Mouse (Mus musculus): ENCODE measurements around the gene Upk3bl.

DNA sequence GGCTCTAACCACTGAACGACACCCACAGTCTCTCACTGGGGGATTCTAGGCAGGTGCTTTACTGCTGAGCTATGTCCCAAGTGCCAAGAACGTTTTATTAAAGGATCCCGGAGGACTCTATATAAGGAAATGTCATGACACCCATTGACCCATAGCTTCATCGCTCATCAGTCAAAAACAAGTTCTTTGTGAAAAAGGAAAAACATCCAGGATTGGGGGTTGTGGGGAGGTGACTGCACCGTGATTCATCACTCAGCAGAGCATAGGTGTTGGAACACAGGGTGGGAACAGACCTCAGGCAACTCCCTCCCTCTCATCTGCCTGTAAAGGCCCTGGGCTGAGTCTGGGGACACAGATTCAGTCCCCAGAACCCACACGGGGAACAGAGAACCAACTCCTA is 4.4 kb upstream of the Upk3bl start:
- TF ChIP-seq CTCF (IDR thresholded peaks at IDR 0.05; ENCODE audit: low read depth, low read length) (no peak), POLR2A (IDR thresholded peaks at IDR 0.05; ENCODE audit: borderline replicate concordance, low read depth, low read length) (no peak)

Measured in bone marrow macrophage, adult 2 months (primary cell).